Mouse (Mus musculus): ENCODE data around the gene Zfp763. TPM values are rescaled to one million over a fixed set of nuclear protein-coding genes. Genes with fewer than 3 reads are reported as not detected.

The Zfp763 gene
- polyA plus RNA-seq, 1 experiment from 2014 or later: 12.6 TPM

Other genes starting within 250 kb of the Zfp763 start
- gene Zfp871, start 245.1 kb downstream of the Zfp763 start, polyA plus RNA-seq (2016; fragmentation: Nextera tagmentation; extraction: Ambion mirVana): 38.6 and 45.4 TPM in 2 replicates
- gene Zfp811, start 223.5 kb downstream of the Zfp763 start, polyA plus RNA-seq (2016; fragmentation: Nextera tagmentation; extraction: Ambion mirVana): 26.1 and 33.1 TPM in 2 replicates
- gene Zfp799, start 203.1 kb downstream of the Zfp763 start, polyA plus RNA-seq (2016; fragmentation: Nextera tagmentation; extraction: Ambion mirVana): 12.9 and 14.5 TPM in 2 replicates
- 6.9 and 7.4 TPM in 2 replicates for gene Zfp870, start 141.8 kb downstream of the Zfp763 start, polyA plus RNA-seq (2016; fragmentation: Nextera tagmentation; extraction: Ambion mirVana)
- not detected in 2 replicates for gene Cyp4f14, start 116.1 kb downstream of the Zfp763 start, polyA plus RNA-seq (2016; fragmentation: Nextera tagmentation; extraction: Ambion mirVana)
- gene Cyp4f13, start 86.0 kb downstream of the Zfp763 start, polyA plus RNA-seq (2016; fragmentation: Nextera tagmentation; extraction: Ambion mirVana): 3.5 and 4.3 TPM in 2 replicates
- 10.7 and 11.8 TPM in 2 replicates for gene Zfp472, start 67.6 kb downstream of the Zfp763 start, polyA plus RNA-seq (2016; fragmentation: Nextera tagmentation; extraction: Ambion mirVana)
- 13.2 and 13.9 TPM in 2 replicates for gene Zfp952, start 40.3 kb downstream of the Zfp763 start, polyA plus RNA-seq (2016; fragmentation: Nextera tagmentation; extraction: Ambion mirVana)
- not detected in 2 replicates for gene 4921501E09Rik, start 34.7 kb upstream of the Zfp763 start, polyA plus RNA-seq (2016; fragmentation: Nextera tagmentation; extraction: Ambion mirVana)
- 6.8 and 8.0 TPM in 2 replicates for gene Zfp563, start 55.9 kb upstream of the Zfp763 start, polyA plus RNA-seq (2016; fragmentation: Nextera tagmentation; extraction: Ambion mirVana)
- gene Morc2b, start 106.3 kb upstream of the Zfp763 start, polyA plus RNA-seq (2016; fragmentation: Nextera tagmentation; extraction: Ambion mirVana): 0.04 TPM in 1 of 2 replicates, not detected in the other
- gene Olfr55, start 135.0 kb upstream of the Zfp763 start, polyA plus RNA-seq (2016; fragmentation: Nextera tagmentation; extraction: Ambion mirVana): not detected in 2 replicates
- gene Olfr239, start 157.9 kb upstream of the Zfp763 start, polyA plus RNA-seq (2016; fragmentation: Nextera tagmentation; extraction: Ambion mirVana): not detected in 2 replicates
- gene Olfr1564, start 188.3 kb upstream of the Zfp763 start, polyA plus RNA-seq (2016; fragmentation: Nextera tagmentation; extraction: Ambion mirVana): not detected in 2 replicates
- 12.7 and 16.4 TPM in 2 replicates for gene Zfp955a, start 221.7 kb upstream of the Zfp763 start, polyA plus RNA-seq (2016; fragmentation: Nextera tagmentation; extraction: Ambion mirVana)
- gene Olfr63, start 231.3 kb upstream of the Zfp763 start, polyA plus RNA-seq (2016; fragmentation: Nextera tagmentation; extraction: Ambion mirVana): 0.02 and 0.05 TPM in 2 replicates

Data from hindbrain, embryonic 10.5 days (tissue).